Comparison of ENCODE assay signal across 19 mouse cellular contexts in genomic region chr7:25624851-25625250, GRCm38 (mm10). TPM values are rescaled to one million over a fixed set of nuclear protein-coding genes. Genes with fewer than 3 reads are reported as not detected.
DNase-seq lines count a peak whose midpoint lies in the region; ATAC-seq and TF ChIP-seq lines count a peak whose summit lies in the region.
"Had no signal": no experiment of that assay in that cellular context is flagged by ENCODE, and none has a peak within 500 bp of the region (broad histone marks: within the 10 kb centered on the region; RNA-seq: fewer than 3 reads in every experiment).

No protein-coding gene starts in this region.

- TF ChIP-seq CTCF in spleen, adult 2 months (IDR thresholded peaks at IDR 0.05; ENCODE audit: extremely low read depth, insufficient read depth, insufficient read length, insufficient replicate concordance), result no peak

- H3K4me1 ChIP-seq in embryonic facial prominence, embryonic 14.5 days (ENCODE audit: control insufficient read depth, insufficient read depth, low read length), result peaks cover 3% of the 10 kb centered on the region
- H3K4me1 ChIP-seq in embryonic facial prominence, embryonic 10.5 days, result peaks cover 23% of the 10 kb centered on the region
- peaks cover 19% of the 10 kb centered on the region for H3K4me1 ChIP-seq in spleen, adult 2 months (ENCODE audit: control insufficient read depth, insufficient read depth, insufficient read length)
- H3K4me1 ChIP-seq in heart, embryonic 12.5 days (replicated peaks), result peaks cover 52% of the 10 kb centered on the region
- H3K4me1 ChIP-seq in midbrain, embryonic 14.5 days (ENCODE audit: control insufficient read depth, insufficient read depth, low read length), result peaks cover 2% of the 10 kb centered on the region; the same call in 1 of the 2 replicates

- no peak overlapping the region for H3K27ac ChIP-seq in embryonic facial prominence, embryonic 14.5 days (replicated peaks; ENCODE audit: low read depth, low read length)
- H3K27ac ChIP-seq in embryonic facial prominence, embryonic 10.5 days (replicated peaks), result no peak overlapping the region
- H3K27ac ChIP-seq in spleen, adult 2 months (ENCODE audit: insufficient read depth, low read length), result peak overlapping the region; percentile 49
- H3K27ac ChIP-seq in heart, embryonic 12.5 days (ENCODE audit: poor library complexity, severe bottlenecking), result peak overlapping the region; percentile 62
- no peak overlapping the region for H3K27ac ChIP-seq in midbrain, embryonic 14.5 days (replicated peaks; ENCODE audit: low read depth, low read length)
- H3K27ac ChIP-seq: hindbrain, embryonic 12.5 days; stomach, embryonic 15.5 days had no signal

- TF ChIP-seq POLR2A in spleen, adult 2 months (IDR thresholded peaks at IDR 0.05; ENCODE audit: low read depth, low read length), result no peak

- no peak for ATAC-seq in embryonic facial prominence, embryonic 14.5 days (ENCODE audit: low read depth)
- ATAC-seq in heart, embryonic 12.5 days (ENCODE audit: insufficient number of reproducible peaks, low FRiP score), result no peak
- no peak for ATAC-seq in midbrain, embryonic 14.5 days (ENCODE audit: low FRiP score, low TSS enrichment)

- H3K9me3 ChIP-seq in embryonic facial prominence, embryonic 14.5 days (ENCODE audit: control insufficient read depth, low read length), result no peaks in the 10 kb centered on the region
- no peaks in the 10 kb centered on the region for H3K9me3 ChIP-seq in embryonic facial prominence, embryonic 10.5 days
- no peaks in the 10 kb centered on the region for H3K9me3 ChIP-seq in heart, embryonic 12.5 days (replicated peaks)
- H3K9me3 ChIP-seq in midbrain, embryonic 14.5 days (ENCODE audit: control insufficient read depth, low read length), result no peaks in the 10 kb centered on the region
- H3K9me3 ChIP-seq: hindbrain, embryonic 12.5 days; stomach, embryonic 15.5 days had no signal

- 62% methylated on average over 5 of the region's 5 CpGs for WGBS in embryonic facial prominence, embryonic 14.5 days
- WGBS in embryonic facial prominence, embryonic 10.5 days, result 82% methylated on average over 5 of the region's 5 CpGs
- WGBS in spleen, adult 2 months, result 56% methylated on average over 5 of the region's 5 CpGs
- 36% methylated on average over 5 of the region's 5 CpGs for WGBS in heart, embryonic 12.5 days
- 88% methylated on average over 5 of the region's 5 CpGs for WGBS in midbrain, embryonic 14.5 days

- no peak overlapping the region for H3K4me3 ChIP-seq in embryonic facial prominence, embryonic 14.5 days (ENCODE audit: low read depth, low read length)
- H3K4me3 ChIP-seq in embryonic facial prominence, embryonic 10.5 days, result no peak overlapping the region
- H3K4me3 ChIP-seq in spleen, adult 2 months (ENCODE audit: extremely low read depth, insufficient read depth, insufficient read length), result no peak overlapping the region
- H3K4me3 ChIP-seq in heart, embryonic 12.5 days, result no peak overlapping the region
- H3K4me3 ChIP-seq in midbrain, embryonic 14.5 days (replicated peaks; ENCODE audit: low read depth, low read length), result no peak overlapping the region
- H3K4me3 ChIP-seq: hindbrain, embryonic 12.5 days; stomach, embryonic 15.5 days had no signal

- no peak overlapping the region for H3K4me2 ChIP-seq in embryonic facial prominence, embryonic 14.5 days (ENCODE audit: low read depth, low read length)
- H3K4me2 ChIP-seq in heart, embryonic 12.5 days, result no peak overlapping the region
- H3K4me2 ChIP-seq in midbrain, embryonic 14.5 days (ENCODE audit: low read length), result no peak overlapping the region
- H3K4me2 ChIP-seq: hindbrain, embryonic 12.5 days; stomach, embryonic 15.5 days had no signal

- H3K27me3 ChIP-seq in embryonic facial prominence, embryonic 14.5 days (replicated peaks; ENCODE audit: control insufficient read depth, insufficient read depth, low read length), result no peaks in the 10 kb centered on the region
- H3K27me3 ChIP-seq in embryonic facial prominence, embryonic 10.5 days (replicated peaks; ENCODE audit: low read depth, poor library complexity, severe bottlenecking), result peaks cover 33% of the 10 kb centered on the region
- H3K27me3 ChIP-seq in spleen, adult 2 months (ENCODE audit: control insufficient read depth, insufficient read depth, low read length), result no peaks in the 10 kb centered on the region
- no peaks in the 10 kb centered on the region for H3K27me3 ChIP-seq in heart, embryonic 12.5 days (replicated peaks)
- H3K27me3 ChIP-seq in midbrain, embryonic 14.5 days (ENCODE audit: control insufficient read depth, insufficient read depth, low read length), result peaks cover 14% of the 10 kb centered on the region; the same call in 1 of the 2 replicates
- H3K27me3 ChIP-seq: stomach, embryonic 15.5 days had no signal

- H3K36me3 ChIP-seq in embryonic facial prominence, embryonic 14.5 days (ENCODE audit: control insufficient read depth, insufficient read depth, low read length), result peaks cover 43% of the 10 kb centered on the region; the same call in 1 of the 2 replicates
- peaks cover 57% of the 10 kb centered on the region for H3K36me3 ChIP-seq in embryonic facial prominence, embryonic 10.5 days (replicated peaks)
- peaks cover 33% of the 10 kb centered on the region for H3K36me3 ChIP-seq in spleen, adult 2 months (ENCODE audit: control insufficient read depth, insufficient read depth, low read length)
- peaks cover 58% of the 10 kb centered on the region for H3K36me3 ChIP-seq in heart, embryonic 12.5 days
- H3K36me3 ChIP-seq in midbrain, embryonic 14.5 days (ENCODE audit: control insufficient read depth, insufficient read depth, low read length), result peaks cover 35% of the 10 kb centered on the region

- H3K9ac ChIP-seq in embryonic facial prominence, embryonic 14.5 days (ENCODE audit: low read depth, low read length), result no peak overlapping the region
- no peak overlapping the region for H3K9ac ChIP-seq in heart, embryonic 12.5 days
- H3K9ac ChIP-seq in midbrain, embryonic 14.5 days (replicated peaks; ENCODE audit: low read length), result no peak overlapping the region
- H3K9ac ChIP-seq: hindbrain, embryonic 12.5 days; stomach, embryonic 15.5 days had no signal

- DNase-seq in embryonic facial prominence, embryonic 14.5 days (ENCODE audit: low spot score), result peak; percentile 61
- no peak for DNase-seq in embryonic facial prominence, embryonic 10.5 days (ENCODE audit: low spot score)
- DNase-seq in spleen, adult 2 months (ENCODE audit: low read depth in 1 of 2, low spot score in 2 of 2), result no peak
- no peak for DNase-seq in spleen, adult 12 weeks (ENCODE audit: low spot score)
- peak; percentile 30 for DNase-seq in lung, postnatal 14 days
- DNase-seq in adrenal gland, postnatal 14 days, result no peak
- DNase-seq in midbrain, embryonic 14.5 days, result no peak
- DNase-seq: adrenal gland, postnatal 10 days; kidney, adult 11 months; kidney, postnatal 36 days; right cerebral cortex, postnatal 4 days had no signal

RNA-seq across cellular contexts. Expression of gene B3gnt8, which starts 1.6 kb away (rescaled TPM):
- 5.6 and 5.8 TPM in 2 replicates for polyA plus RNA-seq in embryonic facial prominence, embryonic 14.5 days (2014; fragmentation: Nextera tagmentation; extraction: Ambion mirVana)
- polyA plus RNA-seq in embryonic facial prominence, embryonic 10.5 days (2016; fragmentation: Nextera tagmentation; extraction: Ambion mirVana), result 0.99 and 1.3 TPM in 2 replicates
- 54.8 and 71.5 TPM in 2 replicates for polyA plus RNA-seq in spleen, adult 2 months (2012; rRNA removed)
- 6.2 and 7.1 TPM in 2 replicates for polyA plus RNA-seq in heart, embryonic 12.5 days (2016; fragmentation: Nextera tagmentation; extraction: Ambion mirVana)
- 3.6 and 6.2 TPM in 2 replicates for total RNA-seq in adrenal gland, postnatal 14 days (2021)
- polyA plus RNA-seq in midbrain, embryonic 14.5 days (2014; fragmentation: Nextera tagmentation; extraction: Ambion mirVana), result 0.30 and 0.50 TPM in 2 replicates

RNA-seq across cellular contexts. Expression of gene Dmac2, which starts 5.6 kb away (rescaled TPM):
- polyA plus RNA-seq in embryonic facial prominence, embryonic 14.5 days (2014; fragmentation: Nextera tagmentation; extraction: Ambion mirVana), result 27.9 and 30.3 TPM in 2 replicates
- 31.6 and 34.8 TPM in 2 replicates for polyA plus RNA-seq in embryonic facial prominence, embryonic 10.5 days (2016; fragmentation: Nextera tagmentation; extraction: Ambion mirVana)
- polyA plus RNA-seq in spleen, adult 2 months (2012; rRNA removed), result 74.7 and 91.3 TPM in 2 replicates
- polyA plus RNA-seq in heart, embryonic 12.5 days (2016; fragmentation: Nextera tagmentation; extraction: Ambion mirVana), result 55.3 and 56.2 TPM in 2 replicates
- 37.4 and 43.7 TPM in 2 replicates for total RNA-seq in adrenal gland, postnatal 14 days (2021)
- polyA plus RNA-seq in midbrain, embryonic 14.5 days (2014; fragmentation: Nextera tagmentation; extraction: Ambion mirVana), result 40.4 and 44.9 TPM in 2 replicates

RNA-seq across cellular contexts. Expression of gene Erich4, which starts 9.2 kb away (rescaled TPM):
- polyA plus RNA-seq in embryonic facial prominence, embryonic 14.5 days (2014; fragmentation: Nextera tagmentation; extraction: Ambion mirVana), result not detected in 2 replicates
- polyA plus RNA-seq in embryonic facial prominence, embryonic 10.5 days (2016; fragmentation: Nextera tagmentation; extraction: Ambion mirVana), result not detected in 2 replicates
- polyA plus RNA-seq in spleen, adult 2 months (2012; rRNA removed), result not detected in 2 replicates
- not detected in 2 replicates for polyA plus RNA-seq in heart, embryonic 12.5 days (2016; fragmentation: Nextera tagmentation; extraction: Ambion mirVana)
- not detected in 2 replicates for total RNA-seq in adrenal gland, postnatal 14 days (2021)
- polyA plus RNA-seq in midbrain, embryonic 14.5 days (2014; fragmentation: Nextera tagmentation; extraction: Ambion mirVana), result not detected in 2 replicates
- total RNA-seq: adrenal gland, postnatal 10 days; gastrocnemius, adult 18-20 months; left cerebral cortex, adult 18-20 months; liver, adult 2 months; megakaryocyte-erythroid progenitor cell, adult 5-6 weeks had no signal
- polyA plus RNA-seq: cortical plate, adult 2 months; hindbrain, embryonic 12.5 days; liver, adult 2 months had no signal

RNA-seq across cellular contexts. Expression of gene Bckdha, which starts 33.9 kb away (rescaled TPM):
- polyA plus RNA-seq in embryonic facial prominence, embryonic 14.5 days (2014; fragmentation: Nextera tagmentation; extraction: Ambion mirVana), result 47.0 and 54.4 TPM in 2 replicates
- 54.9 and 59.2 TPM in 2 replicates for polyA plus RNA-seq in embryonic facial prominence, embryonic 10.5 days (2016; fragmentation: Nextera tagmentation; extraction: Ambion mirVana)
- polyA plus RNA-seq in spleen, adult 2 months (2012; rRNA removed), result 81.4 and 108 TPM in 2 replicates
- 48.1 and 52.9 TPM in 2 replicates for polyA plus RNA-seq in heart, embryonic 12.5 days (2016; fragmentation: Nextera tagmentation; extraction: Ambion mirVana)
- total RNA-seq in adrenal gland, postnatal 14 days (2021), result 255 and 258 TPM in 2 replicates
- polyA plus RNA-seq in midbrain, embryonic 14.5 days (2014; fragmentation: Nextera tagmentation; extraction: Ambion mirVana), result 40.6 and 46.3 TPM in 2 replicates

RNA-seq across cellular contexts. Expression of gene Exosc5, which starts 34.1 kb away (rescaled TPM):
- 62.3 and 65.1 TPM in 2 replicates for polyA plus RNA-seq in embryonic facial prominence, embryonic 14.5 days (2014; fragmentation: Nextera tagmentation; extraction: Ambion mirVana)
- polyA plus RNA-seq in embryonic facial prominence, embryonic 10.5 days (2016; fragmentation: Nextera tagmentation; extraction: Ambion mirVana), result 93.5 and 101 TPM in 2 replicates
- 79.5 and 111 TPM in 2 replicates for polyA plus RNA-seq in spleen, adult 2 months (2012; rRNA removed)
- 35.3 and 37.2 TPM in 2 replicates for polyA plus RNA-seq in heart, embryonic 12.5 days (2016; fragmentation: Nextera tagmentation; extraction: Ambion mirVana)
- total RNA-seq in adrenal gland, postnatal 14 days (2021), result 43.3 and 53.2 TPM in 2 replicates
- polyA plus RNA-seq in midbrain, embryonic 14.5 days (2014; fragmentation: Nextera tagmentation; extraction: Ambion mirVana), result 38.3 and 41.3 TPM in 2 replicates

Comparison
In these comparisons a context has a peak if more than half of its experiments do, and no peak if none do; other contexts are left out.
1. DNase-seq: peak in embryonic facial prominence, embryonic 14.5 days (single experiment) and lung, postnatal 14 days (single experiment); none in embryonic facial prominence, embryonic 10.5 days (single experiment), spleen, adult 2 months (0 of 2), spleen, adult 12 weeks (single experiment), adrenal gland, postnatal 14 days (single experiment) and midbrain, embryonic 14.5 days (single experiment).
2. H3K27ac ChIP-seq: peak in spleen, adult 2 months (single experiment) and heart, embryonic 12.5 days (single experiment); none in embryonic facial prominence, embryonic 14.5 days (single experiment), embryonic facial prominence, embryonic 10.5 days (single experiment) and midbrain, embryonic 14.5 days (single experiment).